Mouse (Mus musculus): Measurements from ENCODE around the gene Chrd. TPM values are rescaled to one million over a fixed set of nuclear protein-coding genes. Genes with fewer than 3 reads are reported as not detected.

Gene Chrd
- polyA plus RNA-seq, 1 experiment = not detected

- H3K27ac ChIP-seq (ENCODE audit: insufficient read depth, low read depth, low read length) = no peak overlapping the region
- TF ChIP-seq CTCF (IDR thresholded peaks at IDR 0.05; ENCODE audit: insufficient read depth, low read depth, low read length) (no peak), POLR2A (IDR thresholded peaks at IDR 0.05; ENCODE audit: insufficient read depth, low read depth, low read length) (no peak)
- H3K4me3 ChIP-seq (ENCODE audit: insufficient read depth, low read depth, low read length) = no peak overlapping the region
- WGBS = 84% methylated on average over 3 of the region's 3 CpGs
- no peaks in the 10 kb centered on the region for H3K4me1 ChIP-seq (ENCODE audit: control insufficient read depth, insufficient read depth, low read length)
Observed at GRCm38 (mm10) chr16:20779846-20780245, 46.9 kb downstream of the Chrd start.

- Histone ChIP-seq H3K4me3 (ENCODE audit: insufficient read depth, low read depth, low read length) (no peak overlapping the region), H3K4me1 (ENCODE audit: control insufficient read depth, insufficient read depth, low read length) (no peaks in the 10 kb centered on the region), H3K27ac (ENCODE audit: insufficient read depth, low read depth, low read length) (no peak overlapping the region)
- TF ChIP-seq POLR2A (IDR thresholded peaks at IDR 0.05; ENCODE audit: insufficient read depth, low read depth, low read length) (no peak), CTCF (IDR thresholded peaks at IDR 0.05; ENCODE audit: insufficient read depth, low read depth, low read length) (no peak)
- 74% methylated on average over 4 of the region's 4 CpGs for WGBS
Observed at GRCm38 (mm10) chr16:20781101-20781630, 48.2 kb downstream of the Chrd start.

GRCm38 (mm10) chr16:20783891-20784290, 51.0 kb downstream of the Chrd start:
- Histone ChIP-seq H3K4me1 (ENCODE audit: control insufficient read depth, insufficient read depth, low read length) (no peaks in the 10 kb centered on the region), H3K27ac (ENCODE audit: insufficient read depth, low read depth, low read length) (no peak overlapping the region), H3K4me3 (ENCODE audit: insufficient read depth, low read depth, low read length) (no peak overlapping the region)
- no peak for TF ChIP-seq CTCF (IDR thresholded peaks at IDR 0.05; ENCODE audit: insufficient read depth, low read depth, low read length)
- no peak for TF ChIP-seq POLR2A (IDR thresholded peaks at IDR 0.05; ENCODE audit: insufficient read depth, low read depth, low read length)
- 93% methylated on average over 2 of the region's 2 CpGs for WGBS

GRCm38 (mm10) chr16:20784754-20785153, 51.8 kb downstream of the Chrd start:
- Histone ChIP-seq H3K4me3 (ENCODE audit: insufficient read depth, low read depth, low read length) (no peak overlapping the region), H3K27ac (ENCODE audit: insufficient read depth, low read depth, low read length) (no peak overlapping the region), H3K4me1 (ENCODE audit: control insufficient read depth, insufficient read depth, low read length) (no peaks in the 10 kb centered on the region)
- TF ChIP-seq CTCF (IDR thresholded peaks at IDR 0.05; ENCODE audit: insufficient read depth, low read depth, low read length) (no peak), POLR2A (IDR thresholded peaks at IDR 0.05; ENCODE audit: insufficient read depth, low read depth, low read length) (no peak)

- no peak overlapping the region for H3K27ac ChIP-seq (ENCODE audit: insufficient read depth, low read depth, low read length)
- no peaks in the 10 kb centered on the region for H3K4me1 ChIP-seq (ENCODE audit: control insufficient read depth, insufficient read depth, low read length)
- TF ChIP-seq CTCF (IDR thresholded peaks at IDR 0.05; ENCODE audit: insufficient read depth, low read depth, low read length) (no peak), POLR2A (IDR thresholded peaks at IDR 0.05; ENCODE audit: insufficient read depth, low read depth, low read length) (no peak)
- 87% methylated on average over 6 of the region's 6 CpGs for WGBS
- no peak overlapping the region for H3K4me3 ChIP-seq (ENCODE audit: insufficient read depth, low read depth, low read length)
Observed at GRCm38 (mm10) chr16:20786556-20786955, 53.6 kb downstream of the Chrd start.

GRCm38 (mm10) chr16:20791803-20792202, 58.9 kb downstream of the Chrd start:
- no peak for TF ChIP-seq POLR2A (IDR thresholded peaks at IDR 0.05; ENCODE audit: insufficient read depth, low read depth, low read length)
- TF ChIP-seq CTCF (IDR thresholded peaks at IDR 0.05; ENCODE audit: insufficient read depth, low read depth, low read length) = no peak
- H3K4me3 ChIP-seq (ENCODE audit: insufficient read depth, low read depth, low read length) = no peak overlapping the region
- WGBS = 68% methylated on average over 6 of the region's 6 CpGs

More at GRCm38 (mm10) chr16:20791803-20792202, 58.9 kb downstream of the Chrd start:
- no peaks in the 10 kb centered on the region for H3K4me1 ChIP-seq (ENCODE audit: control insufficient read depth, insufficient read depth, low read length)
- no peak overlapping the region for H3K27ac ChIP-seq (ENCODE audit: insufficient read depth, low read depth, low read length)

Other genes with a start within 250 kb of the Chrd start
- gene Eif2b5, start 234.3 kb upstream of the Chrd start, polyA plus RNA-seq (2012; ENCODE audit: insufficient read depth, insufficient read length, low replicate concordance, missing spikeins) = not detected in 2 replicates
- gene Dvl3, start 216.1 kb upstream of the Chrd start, polyA plus RNA-seq (2012; ENCODE audit: insufficient read depth, insufficient read length, low replicate concordance, missing spikeins) = 115 TPM in 1 of 2 replicates, not detected in the other
- gene Ap2m1, start 197.6 kb upstream of the Chrd start, polyA plus RNA-seq (2012; ENCODE audit: insufficient read depth, insufficient read length, low replicate concordance, missing spikeins) = 512 and 992 TPM in 2 replicates
- not detected in 2 replicates for gene Abcf3, start 184.6 kb upstream of the Chrd start, polyA plus RNA-seq (2012; ENCODE audit: insufficient read depth, insufficient read length, low replicate concordance, missing spikeins)
- gene Vwa5b2, start 143.7 kb upstream of the Chrd start, polyA plus RNA-seq (2012; ENCODE audit: insufficient read depth, insufficient read length, low replicate concordance, missing spikeins) = not detected in 2 replicates
- not detected in 2 replicates for gene Eef1akmt4, start 121.5 kb upstream of the Chrd start, polyA plus RNA-seq (2012; ENCODE audit: insufficient read depth, insufficient read length, low replicate concordance, missing spikeins)
- not detected in 2 replicates for gene Gm49333, start 121.5 kb upstream of the Chrd start, polyA plus RNA-seq (2012; ENCODE audit: insufficient read depth, insufficient read length, low replicate concordance, missing spikeins)
- gene Alg3, start 121.4 kb upstream of the Chrd start, polyA plus RNA-seq (2012; ENCODE audit: insufficient read depth, insufficient read length, low replicate concordance, missing spikeins) = not detected in 2 replicates
- not detected in 2 replicates for gene Camk2n2, start 111.8 kb upstream of the Chrd start, polyA plus RNA-seq (2012; ENCODE audit: insufficient read depth, insufficient read length, low replicate concordance, missing spikeins)
- gene Ece2, start 103.3 kb upstream of the Chrd start, polyA plus RNA-seq (2012; ENCODE audit: insufficient read depth, insufficient read length, low replicate concordance, missing spikeins) = not detected in 2 replicates
- gene Psmd2, start 81.5 kb upstream of the Chrd start, polyA plus RNA-seq (2012; ENCODE audit: insufficient read depth, insufficient read length, low replicate concordance, missing spikeins) = 1,015 TPM in 1 of 2 replicates, not detected in the other
- 96.5 and 986 TPM in 2 replicates for gene Eif4g1, start 64.8 kb upstream of the Chrd start, polyA plus RNA-seq (2012; ENCODE audit: insufficient read depth, insufficient read length, low replicate concordance, missing spikeins)
- gene Fam131a, start 39.9 kb upstream of the Chrd start, polyA plus RNA-seq (2012; ENCODE audit: insufficient read depth, insufficient read length, low replicate concordance, missing spikeins) = not detected in 2 replicates
- not detected in 2 replicates for gene Polr2h, start 15.5 kb upstream of the Chrd start, polyA plus RNA-seq (2012; ENCODE audit: insufficient read depth, insufficient read length, low replicate concordance, missing spikeins)
- not detected in 2 replicates for gene Clcn2, start 15.4 kb upstream of the Chrd start, polyA plus RNA-seq (2012; ENCODE audit: insufficient read depth, insufficient read length, low replicate concordance, missing spikeins)
- gene Thpo, start 1.4 kb downstream of the Chrd start, polyA plus RNA-seq (2012; ENCODE audit: insufficient read depth, insufficient read length, low replicate concordance, missing spikeins) = not detected in 2 replicates

All from olfactory bulb, adult 2 months (tissue).